Mouse (Mus musculus) inflammation-experienced regulatory T-cells, adult 6 months (primary cell): Measurements from ENCODE around the gene Inpp5d. TPM values are rescaled to one million over a fixed set of nuclear protein-coding genes. Genes with fewer than 3 reads are reported as not detected.

Experiments
- polyA plus RNA-seq, 3 experiments: library from polyadenylated mRNA; unstranded; fragments of 100-300 nt; shearing (Covaris generic); gene quantifications; one replicate each; pipeline ENCODE4 v1.2.1; 2017

Gene Inpp5d
- polyA plus RNA-seq, 3 experiments from 2014 or later: 124 to 158 (median 135) TPM

Other genes starting within 250 kb of the Inpp5d start
- gene Kcnj13, start 225.6 kb upstream of the Inpp5d start, polyA plus RNA-seq: 1 to 10 TPM in 2 of 3 experiments, not detected in 1; 1.1 to 1.8 TPM
- gene Snorc, start 150.0 kb upstream of the Inpp5d start, polyA plus RNA-seq: not detected
- gene Neu2, start 110.4 kb upstream of the Inpp5d start, polyA plus RNA-seq: not detected
- not detected for gene Ngef, start 46.4 kb upstream of the Inpp5d start, polyA plus RNA-seq
- 10 to 100 TPM; 12.6 to 23.9 (median 21.1) TPM for gene Atg16l1, start 135.6 kb downstream of the Inpp5d start, polyA plus RNA-seq
- 1 to 10 TPM; 1.7 to 5.3 (median 4.2) TPM for gene Sag, start 183.4 kb downstream of the Inpp5d start, polyA plus RNA-seq
- gene Dgkd, start 233.0 kb downstream of the Inpp5d start, polyA plus RNA-seq: 10 to 100 TPM; 19.3 to 35.5 (median 34.2) TPM